Mouse (Mus musculus): Measurements from ENCODE around the gene Itga1. TPM values are rescaled to one million over a fixed set of nuclear protein-coding genes. Genes with fewer than 3 reads are reported as not detected.

Gene Itga1
- polyA plus RNA-seq, 1 experiment = 3.3 TPM

DNA sequence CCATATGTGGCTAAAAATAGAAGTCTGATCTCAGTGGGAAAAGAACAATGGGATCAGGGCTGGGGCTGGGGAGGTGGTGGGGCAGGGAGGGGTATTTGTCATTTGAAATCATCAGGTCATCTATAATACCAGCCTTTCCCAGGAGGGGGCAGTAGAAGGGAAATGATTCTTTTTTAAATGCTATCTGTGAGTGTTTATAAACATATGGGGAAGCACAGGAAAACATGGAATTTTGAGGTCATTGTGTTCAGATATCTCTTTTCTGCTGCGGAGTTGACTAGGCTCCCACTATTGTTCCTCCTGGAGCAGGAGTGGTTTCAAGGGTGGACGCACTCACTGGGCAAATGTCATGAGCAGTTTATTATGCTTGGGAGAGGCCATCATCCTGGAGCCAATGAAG, 114.6 kb downstream of the Itga1 start:
- no peak for TF ChIP-seq CTCF (IDR thresholded peaks at IDR 0.05; ENCODE audit: extremely low read depth, insufficient read depth, low read length)
- TF ChIP-seq POLR2A (IDR thresholded peaks at IDR 0.05; ENCODE audit: extremely low read depth, insufficient read depth, low read length) = no peak
- no peaks in the 10 kb centered on the region for H3K4me1 ChIP-seq (ENCODE audit: control insufficient read depth, insufficient read depth, low read length)
- no peak overlapping the region for H3K27ac ChIP-seq (ENCODE audit: insufficient read depth, low read length)
- no peak overlapping the region for H3K4me3 ChIP-seq (ENCODE audit: insufficient read depth, low read length)

- no peaks in the 10 kb centered on the region for H3K4me1 ChIP-seq (ENCODE audit: control insufficient read depth, insufficient read depth, low read length)
- TF ChIP-seq CTCF (IDR thresholded peaks at IDR 0.05; ENCODE audit: extremely low read depth, insufficient read depth, low read length) (no peak), POLR2A (IDR thresholded peaks at IDR 0.05; ENCODE audit: extremely low read depth, insufficient read depth, low read length) (no peak)
- no peak overlapping the region for H3K27ac ChIP-seq (ENCODE audit: insufficient read depth, low read length)
- no peak overlapping the region for H3K4me3 ChIP-seq (ENCODE audit: insufficient read depth, low read length)
Measured at GRCm38 (mm10) chr13:114984658-114985057, 117.1 kb downstream of the Itga1 start.

- Histone ChIP-seq H3K27ac (ENCODE audit: insufficient read depth, low read length) (no peak overlapping the region), H3K4me3 (ENCODE audit: insufficient read depth, low read length) (no peak overlapping the region), H3K4me1 (ENCODE audit: control insufficient read depth, insufficient read depth, low read length) (no peaks in the 10 kb centered on the region)
- no peak for TF ChIP-seq CTCF (IDR thresholded peaks at IDR 0.05; ENCODE audit: extremely low read depth, insufficient read depth, low read length)
- no peak for TF ChIP-seq POLR2A (IDR thresholded peaks at IDR 0.05; ENCODE audit: extremely low read depth, insufficient read depth, low read length)
Measured at GRCm38 (mm10) chr13:114983116-114983515, 118.6 kb downstream of the Itga1 start.

- TF ChIP-seq CTCF (IDR thresholded peaks at IDR 0.05; ENCODE audit: extremely low read depth, insufficient read depth, low read length) = peak; percentile 24; the same call in 1 of the 2 replicates
- TF ChIP-seq POLR2A (IDR thresholded peaks at IDR 0.05; ENCODE audit: extremely low read depth, insufficient read depth, low read length) = no peak
- no peak overlapping the region for H3K4me3 ChIP-seq (ENCODE audit: insufficient read depth, low read length)
- no peak overlapping the region for H3K27ac ChIP-seq (ENCODE audit: insufficient read depth, low read length)
- H3K4me1 ChIP-seq (ENCODE audit: control insufficient read depth, insufficient read depth, low read length) = no peaks in the 10 kb centered on the region
Measured at GRCm38 (mm10) chr13:114980831-114981419, 120.8 kb downstream of the Itga1 start.

DNA sequence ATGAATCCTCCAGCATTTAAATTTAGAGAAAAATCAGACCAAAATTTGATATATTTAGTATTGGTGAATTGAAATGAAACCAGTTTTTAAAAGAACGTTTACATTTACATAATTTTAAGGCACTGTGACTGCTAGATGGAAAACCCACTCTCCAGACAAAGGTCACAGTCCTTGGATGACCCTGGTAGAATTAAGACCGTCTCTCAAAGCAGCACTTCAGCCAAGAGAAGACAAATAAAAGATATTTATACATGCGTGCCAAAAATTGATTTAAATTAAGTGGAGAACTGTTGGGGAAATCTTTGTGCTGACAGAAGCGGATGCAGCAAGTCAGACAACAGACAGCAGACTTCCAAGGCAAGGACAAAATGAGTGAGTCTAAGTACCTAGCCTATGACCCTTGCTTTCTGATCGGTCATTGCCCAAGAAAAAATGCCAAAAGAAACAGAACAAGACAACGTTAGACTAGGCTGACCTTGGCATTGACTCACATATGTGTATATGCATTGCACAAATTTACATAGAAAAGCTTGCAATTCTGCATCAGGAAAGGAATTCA, 127.2 kb downstream of the Itga1 start:
- TF ChIP-seq CTCF (IDR thresholded peaks at IDR 0.05; ENCODE audit: extremely low read depth, insufficient read depth, low read length) (no peak), POLR2A (IDR thresholded peaks at IDR 0.05; ENCODE audit: extremely low read depth, insufficient read depth, low read length) (no peak)
- Histone ChIP-seq H3K4me3 (ENCODE audit: insufficient read depth, low read length) (no peak overlapping the region), H3K27ac (ENCODE audit: insufficient read depth, low read length) (no peak overlapping the region), H3K4me1 (ENCODE audit: control insufficient read depth, insufficient read depth, low read length) (no peaks in the 10 kb centered on the region)

- Histone ChIP-seq H3K4me3 (ENCODE audit: insufficient read depth, low read length) (no peak overlapping the region), H3K27ac (ENCODE audit: insufficient read depth, low read length) (no peak overlapping the region), H3K4me1 (ENCODE audit: control insufficient read depth, insufficient read depth, low read length) (no peaks in the 10 kb centered on the region)
- TF ChIP-seq POLR2A (IDR thresholded peaks at IDR 0.05; ENCODE audit: extremely low read depth, insufficient read depth, low read length) (no peak), CTCF (IDR thresholded peaks at IDR 0.05; ENCODE audit: extremely low read depth, insufficient read depth, low read length) (no peak)
Measured at GRCm38 (mm10) chr13:114971905-114972304, 129.9 kb downstream of the Itga1 start.

DNA sequence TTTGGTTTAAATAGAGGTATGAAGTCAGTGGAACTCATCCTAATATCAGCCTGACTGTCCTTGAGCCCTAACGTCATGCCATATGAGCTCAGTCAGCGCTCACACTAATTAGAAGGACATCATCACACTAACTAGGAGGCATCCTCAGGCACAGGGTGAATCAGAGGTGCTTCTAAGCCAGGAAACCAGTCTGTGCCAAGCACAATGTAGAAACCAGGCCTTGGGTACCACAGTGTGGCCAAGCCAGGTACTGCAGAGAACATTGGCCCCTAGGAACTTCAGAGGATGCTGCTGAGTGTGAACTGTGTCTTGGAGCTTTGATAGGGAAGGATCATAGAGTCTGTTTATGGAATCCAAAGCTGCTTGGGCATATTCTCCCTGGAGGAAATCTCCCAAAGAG, 137.5 kb downstream of the Itga1 start:
- Histone ChIP-seq H3K4me1 (ENCODE audit: control insufficient read depth, insufficient read depth, low read length) (no peaks in the 10 kb centered on the region), H3K4me3 (ENCODE audit: insufficient read depth, low read length) (no peak overlapping the region), H3K27ac (ENCODE audit: insufficient read depth, low read length) (no peak overlapping the region)
- TF ChIP-seq CTCF (IDR thresholded peaks at IDR 0.05; ENCODE audit: extremely low read depth, insufficient read depth, low read length) (peak; percentile 96), POLR2A (IDR thresholded peaks at IDR 0.05; ENCODE audit: extremely low read depth, insufficient read depth, low read length) (no peak)

DNA sequence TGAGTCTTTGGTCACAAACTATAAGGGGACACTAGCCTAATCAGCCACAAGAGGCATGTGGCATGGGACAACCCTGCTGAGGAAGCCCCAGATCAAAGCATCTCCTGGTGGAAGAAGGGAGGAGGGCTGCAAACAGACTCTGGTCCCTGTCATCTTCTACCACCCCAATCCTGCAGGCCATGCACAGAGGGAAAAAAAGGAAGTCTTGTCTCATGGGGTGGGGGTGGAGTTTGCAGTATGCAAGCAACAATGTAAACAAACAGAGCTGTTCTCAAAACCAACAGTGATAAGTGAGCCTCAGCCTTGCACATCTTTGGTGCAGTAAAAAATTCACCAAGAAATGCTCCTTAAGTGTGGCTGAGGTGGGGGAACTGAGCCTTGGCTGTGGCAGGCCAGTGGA, 147.2 kb downstream of the Itga1 start:
- H3K4me1 ChIP-seq (ENCODE audit: control insufficient read depth, insufficient read depth, low read length) = no peaks in the 10 kb centered on the region
- no peak overlapping the region for H3K27ac ChIP-seq (ENCODE audit: insufficient read depth, low read length)
- TF ChIP-seq CTCF (IDR thresholded peaks at IDR 0.05; ENCODE audit: extremely low read depth, insufficient read depth, low read length) = no peak
- H3K4me3 ChIP-seq (ENCODE audit: insufficient read depth, low read length) = no peak overlapping the region

DNA sequence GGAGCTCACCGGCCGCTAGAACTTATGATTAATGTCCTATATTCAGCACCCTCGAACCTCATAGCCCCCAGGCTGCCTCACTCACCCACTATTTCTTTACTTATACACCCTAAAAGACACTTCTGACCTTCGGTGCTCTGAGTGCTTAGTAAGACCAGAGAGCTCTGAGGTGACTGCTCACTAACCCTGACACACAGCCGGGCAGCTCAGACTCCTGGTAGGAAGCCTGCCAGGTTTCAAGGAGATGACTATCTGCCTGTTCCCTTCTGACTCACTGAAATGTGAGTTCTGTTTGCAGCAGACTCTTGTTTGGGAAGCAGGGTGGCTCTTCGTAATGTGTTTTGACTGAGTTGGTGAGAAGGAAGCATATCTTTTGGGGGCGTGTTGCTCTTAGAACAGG, 168.2 kb downstream of the Itga1 start:
- no peak overlapping the region for H3K4me3 ChIP-seq (ENCODE audit: insufficient read depth, low read length)
- TF ChIP-seq POLR2A (IDR thresholded peaks at IDR 0.05; ENCODE audit: extremely low read depth, insufficient read depth, low read length) (no peak), CTCF (IDR thresholded peaks at IDR 0.05; ENCODE audit: extremely low read depth, insufficient read depth, low read length) (no peak)
- H3K4me1 ChIP-seq (ENCODE audit: control insufficient read depth, insufficient read depth, low read length) = no peaks in the 10 kb centered on the region
- H3K27ac ChIP-seq (ENCODE audit: insufficient read depth, low read length) = no peak overlapping the region

DNA sequence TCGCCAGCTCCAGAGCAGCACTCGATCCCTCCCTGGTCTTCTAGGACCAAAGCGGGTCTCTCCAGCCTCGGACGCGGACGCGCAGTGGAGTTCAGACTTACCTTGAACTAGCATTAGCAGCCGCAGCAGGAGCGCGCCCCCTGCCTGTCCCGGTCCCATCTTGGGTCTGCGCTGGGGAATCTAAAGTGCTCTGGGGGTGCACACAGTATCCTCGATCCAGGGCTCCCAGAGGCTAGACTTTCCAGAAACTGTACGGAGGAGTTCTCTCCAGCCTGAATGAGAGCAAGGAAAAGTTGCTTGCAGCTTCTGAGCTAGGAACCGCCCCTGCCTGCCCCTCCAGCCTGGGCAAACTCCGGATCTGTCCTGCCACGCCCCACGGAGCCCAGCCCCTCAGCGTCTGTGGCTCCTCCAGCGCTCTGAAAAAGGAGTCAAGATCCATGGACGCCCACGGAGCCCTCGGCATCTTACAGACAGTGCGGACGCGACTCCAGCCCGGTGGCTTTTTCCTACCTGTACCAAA, 169.9 kb downstream of the Itga1 start, which contains the start of gene Itga2:
Gene Itga2, minus strand, starts transcription at position 326 of the 520 bp plus-strand sequence.
- no peak within 1 kb of the TSS for H3K27ac ChIP-seq (ENCODE audit: insufficient read depth, low read length)
- H3K4me1 ChIP-seq (ENCODE audit: control insufficient read depth, insufficient read depth, low read length) = no peaks in the 10 kb centered on the region
- H3K4me3 ChIP-seq (ENCODE audit: insufficient read depth, low read length) = no peak within 1 kb of the TSS
- TF ChIP-seq CTCF (IDR thresholded peaks at IDR 0.05; ENCODE audit: extremely low read depth, insufficient read depth, low read length) (no peak), POLR2A (IDR thresholded peaks at IDR 0.05; ENCODE audit: extremely low read depth, insufficient read depth, low read length) (no peak)

Measured in cortical plate, adult 2 months (tissue).